Mouse (Mus musculus): ENCODE results near the gene Smcr8. TPM values are rescaled to one million over a fixed set of nuclear protein-coding genes. Genes with fewer than 3 reads are reported as not detected.

Smcr8 gene
- total RNA-seq, 1 experiment from 2014 or later: 31.2 TPM

- no peak for ATAC-seq (ENCODE audit: extremely low read depth, insufficient number of reproducible peaks, low FRiP score, poor library complexity, severe bottlenecking)
Measured at GRCm38 (mm10) chr11:60827241-60827945, 50.1 kb downstream of the Smcr8 start.

- ATAC-seq (ENCODE audit: extremely low read depth, insufficient number of reproducible peaks, low FRiP score, poor library complexity, severe bottlenecking): no peak
Measured at GRCm38 (mm10) chr11:60828903-60829302, 51.6 kb downstream of the Smcr8 start.

GRCm38 (mm10) chr11:60830433-60831052, 53.2 kb downstream of the Smcr8 start, which contains the start of gene Dhrs7b:
TSS of gene Dhrs7b (plus strand) at chr11:60830631.
- ATAC-seq (ENCODE audit: extremely low read depth, insufficient number of reproducible peaks, low FRiP score, poor library complexity, severe bottlenecking): peak; percentile 95

- ATAC-seq (ENCODE audit: extremely low read depth, insufficient number of reproducible peaks, low FRiP score, poor library complexity, severe bottlenecking): no peak
Measured at GRCm38 (mm10) chr11:60836897-60837296, 59.6 kb downstream of the Smcr8 start.

Other genes with a start within 250 kb of the Smcr8 start
- 38.1 and 40.3 TPM in 2 replicates for gene Alkbh5, start 241.1 kb upstream of the Smcr8 start, total RNA-seq (2017)
- 9.2 and 11.3 TPM in 2 replicates for gene Llgl1, start 77.8 kb upstream of the Smcr8 start, total RNA-seq (2017)
- 249 and 288 TPM in 2 replicates for gene Flii, start 50.3 kb upstream of the Smcr8 start, total RNA-seq (2017)
- gene Mief2, start 49.1 kb upstream of the Smcr8 start, total RNA-seq (2017): 12.8 and 15.2 TPM in 2 replicates
- 20.6 and 20.9 TPM in 2 replicates for gene Top3a, start 159 bp upstream of the Smcr8 start, total RNA-seq (2017)
- gene Shmt1, start 34.2 kb downstream of the Smcr8 start, total RNA-seq (2017): 0.93 and 2.1 TPM in 2 replicates
- gene Dhrs7b, start 53.1 kb downstream of the Smcr8 start, total RNA-seq (2017): 7.0 and 7.8 TPM in 2 replicates
- 26.0 and 27.6 TPM in 2 replicates for gene Tmem11, start 101.7 kb downstream of the Smcr8 start, total RNA-seq (2017)
- 6.4 and 6.5 TPM in 2 replicates for gene Natd1, start 137.2 kb downstream of the Smcr8 start, total RNA-seq (2017)
- gene Map2k3, start 154.5 kb downstream of the Smcr8 start, total RNA-seq (2017): 44.1 and 49.0 TPM in 2 replicates
- not detected in 2 replicates for gene Kcnj12, start 245.0 kb downstream of the Smcr8 start, total RNA-seq (2017)